Mouse (Mus musculus): ENCODE results near the gene Cers1. TPM values are rescaled to one million over a fixed set of nuclear protein-coding genes. Genes with fewer than 3 reads are reported as not detected.

The Cers1 gene
- polyA plus RNA-seq, 1 experiment = not detected

DNA sequence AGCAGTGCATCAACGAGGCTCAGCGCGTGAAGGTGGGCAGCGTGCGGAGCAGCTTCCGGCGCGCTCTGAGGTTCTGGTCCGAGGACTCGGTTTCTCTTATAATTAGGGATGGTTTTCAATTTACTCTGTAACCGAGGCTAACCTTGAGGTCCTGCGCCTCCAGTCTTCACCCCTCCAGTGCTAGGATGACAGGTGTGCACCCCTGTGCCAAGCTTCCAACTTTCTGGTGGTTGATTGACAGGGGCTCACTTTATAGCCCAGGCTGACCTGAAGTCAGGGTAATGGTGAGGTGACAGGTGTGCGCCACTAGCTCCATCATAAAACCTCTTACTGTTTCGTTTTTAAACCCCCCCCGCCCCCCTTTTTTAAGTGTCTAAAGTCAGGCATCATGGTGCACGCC lies 12.7 kb upstream of the Cers1 start:
- peaks cover 64% of the 10 kb centered on the region for H3K36me3 ChIP-seq (ENCODE audit: control insufficient read depth)
- TF ChIP-seq TAL1 (IDR thresholded peaks at IDR 0.05; ENCODE audit: low read length) = no peak
- no peak for TF ChIP-seq GATA1 (IDR thresholded peaks at IDR 0.05; ENCODE audit: low read length)
- H3K9me3 ChIP-seq (ENCODE audit: control insufficient read depth, low read length) = no peaks in the 10 kb centered on the region
- H3K27me3 ChIP-seq (ENCODE audit: control insufficient read depth) = no peaks in the 10 kb centered on the region
- peak overlapping the region; percentile 70 for H3K4me3 ChIP-seq (replicated peaks)
- peaks cover 37% of the 10 kb centered on the region for H3K4me1 ChIP-seq (ENCODE audit: control insufficient read depth)

DNA sequence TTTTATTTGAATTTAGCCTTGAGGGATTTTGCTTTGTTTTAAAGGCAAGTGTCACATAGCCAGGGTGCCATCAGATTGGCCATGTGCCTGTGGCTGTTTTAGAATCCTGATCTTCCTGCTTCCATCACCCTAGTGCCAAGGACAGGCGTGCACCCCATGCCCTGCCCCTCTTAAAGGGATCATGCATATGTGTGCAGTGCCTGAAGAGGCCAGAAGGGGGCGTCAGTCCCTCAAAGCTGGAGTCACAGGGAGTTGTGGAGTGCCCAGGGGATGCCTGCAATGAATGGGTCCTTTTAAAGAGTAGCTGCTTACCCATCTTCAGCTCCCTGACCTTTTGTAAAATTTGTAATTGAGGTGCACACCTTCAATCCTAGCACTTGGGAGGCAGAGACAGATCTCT lies 6.3 kb upstream of the Cers1 start:
- Histone ChIP-seq H3K36me3 (ENCODE audit: control insufficient read depth) (peaks cover 91% of the 10 kb centered on the region), H3K27me3 (ENCODE audit: control insufficient read depth) (no peaks in the 10 kb centered on the region), H3K4me1 (ENCODE audit: control insufficient read depth) (peaks cover 7% of the 10 kb centered on the region), H3K4me3 (replicated peaks) (no peak overlapping the region), H3K9me3 (ENCODE audit: control insufficient read depth, low read length) (no peaks in the 10 kb centered on the region)
- TF ChIP-seq TAL1 (IDR thresholded peaks at IDR 0.05; ENCODE audit: low read length) (no peak), GATA1 (IDR thresholded peaks at IDR 0.05; ENCODE audit: low read length) (no peak)

DNA sequence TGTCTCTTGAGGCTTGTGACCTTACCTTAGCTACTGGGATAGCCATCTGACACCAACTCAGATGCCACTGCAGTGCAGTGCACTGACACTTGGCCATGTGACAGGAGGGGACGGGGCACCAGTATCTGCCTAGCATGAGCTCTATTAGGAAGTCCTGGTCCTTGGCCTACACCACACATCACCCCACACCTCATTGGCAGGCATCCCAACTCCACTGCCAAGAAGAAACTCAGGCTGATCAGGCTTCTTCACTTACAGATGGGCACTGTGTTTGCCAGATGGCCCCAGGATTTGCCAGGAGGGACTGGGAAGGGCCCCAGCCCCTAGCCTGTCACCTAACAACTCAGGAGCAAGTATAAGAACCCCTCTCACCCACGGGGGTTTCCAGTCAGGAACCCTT lies 2.2 kb upstream of the Cers1 start:
- H3K36me3 ChIP-seq (ENCODE audit: control insufficient read depth) = peaks cover 50% of the 10 kb centered on the region
- no peak overlapping the region for H3K4me3 ChIP-seq (replicated peaks)
- H3K4me1 ChIP-seq (ENCODE audit: control insufficient read depth) = peaks cover 16% of the 10 kb centered on the region
- H3K9me3 ChIP-seq (ENCODE audit: control insufficient read depth, low read length) = no peaks in the 10 kb centered on the region
- H3K27me3 ChIP-seq (ENCODE audit: control insufficient read depth) = peaks cover 35% of the 10 kb centered on the region
- TF ChIP-seq GATA1 (IDR thresholded peaks at IDR 0.05; ENCODE audit: low read length) (no peak), TAL1 (IDR thresholded peaks at IDR 0.05; ENCODE audit: low read length) (no peak)

DNA sequence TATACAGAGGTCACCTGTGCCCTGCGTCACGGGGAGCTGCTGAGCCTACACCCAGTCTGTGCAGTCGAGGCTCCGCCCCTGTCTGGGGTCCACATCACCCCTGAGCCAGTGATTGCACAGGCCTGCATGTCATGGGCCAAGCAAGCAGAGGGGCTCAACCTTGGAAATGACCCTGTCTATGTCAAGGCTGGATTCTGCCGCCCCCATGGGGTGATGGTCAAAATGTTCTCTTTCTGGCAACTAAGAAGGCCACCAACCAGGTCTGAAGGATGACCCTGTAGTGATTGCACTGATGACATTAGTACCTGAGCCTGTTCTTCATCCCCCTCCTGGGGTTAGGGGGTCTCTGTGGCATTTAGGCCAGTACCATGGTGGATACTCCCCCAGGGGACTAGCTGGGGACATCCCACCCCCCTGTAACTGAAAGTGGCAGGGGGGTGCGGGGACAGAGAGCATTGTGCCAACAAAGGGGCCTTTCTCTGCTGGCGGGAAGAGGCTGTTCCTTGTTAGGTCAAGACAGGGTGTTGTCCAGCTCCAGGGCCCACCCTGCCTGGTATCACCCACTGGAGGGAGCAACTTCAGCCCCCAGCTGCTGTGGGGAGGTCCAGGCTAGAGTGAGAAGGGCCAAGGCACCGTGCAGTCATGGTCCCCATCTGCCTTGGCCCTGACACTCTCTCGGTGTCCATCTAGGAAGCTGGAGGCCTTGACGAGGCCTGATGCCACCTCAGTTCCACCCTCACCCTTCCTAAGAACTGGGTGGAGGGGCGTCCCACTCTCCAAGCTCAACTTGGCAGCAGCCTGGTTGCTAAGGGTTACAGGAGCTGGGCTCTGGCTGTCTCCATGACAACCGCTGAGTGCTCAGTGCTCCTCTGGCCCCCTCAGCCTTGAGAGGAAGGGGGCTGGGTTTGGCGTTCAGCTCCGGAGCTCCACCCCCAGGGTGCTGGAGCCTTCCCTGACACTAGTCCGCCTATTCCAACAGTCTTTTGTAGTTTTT lies 1.2 kb downstream of the Cers1 start:
- TF ChIP-seq GATA1 (IDR thresholded peaks at IDR 0.05; ENCODE audit: low read length) (no peak), TAL1 (IDR thresholded peaks at IDR 0.05; ENCODE audit: low read length) (no peak)
- Histone ChIP-seq H3K4me1 (ENCODE audit: control insufficient read depth) (peaks cover 16% of the 10 kb centered on the region), H3K27me3 (ENCODE audit: control insufficient read depth) (peaks cover 37% of the 10 kb centered on the region), H3K9me3 (ENCODE audit: control insufficient read depth, low read length) (no peaks in the 10 kb centered on the region), H3K36me3 (ENCODE audit: control insufficient read depth) (peaks cover 19% of the 10 kb centered on the region), H3K4me3 (replicated peaks) (no peak overlapping the region)

DNA sequence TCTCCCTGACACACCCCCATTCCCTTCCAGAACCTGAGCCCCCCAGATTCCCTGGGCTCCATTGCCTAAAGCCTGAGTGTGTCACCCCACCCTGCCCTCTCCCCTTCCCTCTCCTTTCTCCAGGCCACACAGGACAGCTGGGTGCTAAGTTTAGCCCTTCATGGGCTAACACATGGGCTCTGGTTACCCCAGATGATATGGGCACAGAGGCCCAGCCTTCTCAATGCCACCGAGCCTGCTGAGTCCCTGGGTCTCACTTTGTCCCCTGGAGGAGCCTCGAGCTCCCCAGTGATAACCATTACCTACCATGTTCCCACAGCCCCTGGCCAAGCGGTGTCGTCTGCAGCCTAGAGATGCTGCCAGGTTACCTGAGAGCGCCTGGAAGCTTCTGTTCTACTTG lies 2.3 kb downstream of the Cers1 start:
- Histone ChIP-seq H3K27me3 (ENCODE audit: control insufficient read depth) (peaks cover 37% of the 10 kb centered on the region), H3K4me1 (ENCODE audit: control insufficient read depth) (peaks cover 16% of the 10 kb centered on the region), H3K4me3 (replicated peaks) (no peak overlapping the region), H3K9me3 (ENCODE audit: control insufficient read depth, low read length) (no peaks in the 10 kb centered on the region), H3K36me3 (ENCODE audit: control insufficient read depth) (peaks cover 10% of the 10 kb centered on the region)
- TF ChIP-seq GATA1 (IDR thresholded peaks at IDR 0.05; ENCODE audit: low read length) = no peak
- no peak for TF ChIP-seq TAL1 (IDR thresholded peaks at IDR 0.05; ENCODE audit: low read length)

DNA sequence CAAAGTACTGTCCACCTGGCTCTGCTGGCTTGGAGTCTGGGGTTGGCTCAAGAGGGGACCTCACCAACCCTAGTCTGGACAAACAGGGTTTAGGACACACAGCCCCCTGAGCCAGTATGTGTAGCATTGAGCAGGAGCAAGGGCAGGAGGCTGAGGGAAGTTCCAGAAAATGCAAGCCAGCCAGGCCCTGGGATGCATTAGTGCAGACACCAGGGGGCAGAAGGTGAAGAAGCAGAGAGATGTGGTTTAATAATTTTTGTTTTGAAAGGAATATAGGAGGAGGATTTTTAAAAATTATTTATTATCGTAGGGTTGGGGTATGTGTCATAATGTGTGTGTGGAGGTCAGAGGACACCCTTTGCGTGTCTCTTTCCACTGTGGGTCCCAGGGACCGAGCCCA lies 8.1 kb downstream of the Cers1 start:
- Histone ChIP-seq H3K4me1 (ENCODE audit: control insufficient read depth) (peaks cover 23% of the 10 kb centered on the region), H3K27me3 (ENCODE audit: control insufficient read depth) (peaks cover 2% of the 10 kb centered on the region; the same call in 1 of the 2 replicates), H3K4me3 (replicated peaks) (no peak overlapping the region), H3K9me3 (ENCODE audit: control insufficient read depth, low read length) (peaks cover 2% of the 10 kb centered on the region; the same call in 1 of the 2 replicates), H3K36me3 (ENCODE audit: control insufficient read depth) (no peaks in the 10 kb centered on the region; the same call in 1 of the 2 replicates)
- TF ChIP-seq TAL1 (IDR thresholded peaks at IDR 0.05; ENCODE audit: low read length) = no peak
- no peak for TF ChIP-seq GATA1 (IDR thresholded peaks at IDR 0.05; ENCODE audit: low read length)

DNA sequence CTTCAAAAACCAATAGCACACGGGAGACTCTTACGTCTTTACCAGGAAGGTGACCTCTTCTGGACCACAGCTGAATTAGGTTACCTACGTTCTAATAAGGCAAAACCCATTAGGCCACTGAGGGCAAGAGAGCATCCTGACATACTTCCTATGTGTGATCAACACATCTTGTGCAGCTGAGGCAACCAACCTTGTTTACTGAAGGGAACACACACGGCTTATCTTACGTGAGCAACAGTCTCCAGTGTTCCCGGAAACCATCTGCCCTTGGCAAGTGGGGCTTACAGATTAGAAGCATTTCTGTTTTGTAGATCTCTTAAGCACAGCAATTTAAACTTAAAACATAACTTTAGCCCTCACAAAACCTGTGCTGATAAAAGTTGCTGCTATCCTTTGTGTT lies 11.9 kb downstream of the Cers1 start:
- H3K4me1 ChIP-seq (ENCODE audit: control insufficient read depth) = peaks cover 53% of the 10 kb centered on the region
- peaks cover 8% of the 10 kb centered on the region for H3K27me3 ChIP-seq (ENCODE audit: control insufficient read depth)
- no peak overlapping the region for H3K4me3 ChIP-seq (replicated peaks)
- peaks cover 12% of the 10 kb centered on the region for H3K9me3 ChIP-seq (ENCODE audit: control insufficient read depth, low read length)
- peaks cover 29% of the 10 kb centered on the region for H3K36me3 ChIP-seq (ENCODE audit: control insufficient read depth)
- TF ChIP-seq TAL1 (IDR thresholded peaks at IDR 0.05; ENCODE audit: low read length) (peak; percentile 77), GATA1 (IDR thresholded peaks at IDR 0.05; ENCODE audit: low read length) (peak; percentile 77)

DNA sequence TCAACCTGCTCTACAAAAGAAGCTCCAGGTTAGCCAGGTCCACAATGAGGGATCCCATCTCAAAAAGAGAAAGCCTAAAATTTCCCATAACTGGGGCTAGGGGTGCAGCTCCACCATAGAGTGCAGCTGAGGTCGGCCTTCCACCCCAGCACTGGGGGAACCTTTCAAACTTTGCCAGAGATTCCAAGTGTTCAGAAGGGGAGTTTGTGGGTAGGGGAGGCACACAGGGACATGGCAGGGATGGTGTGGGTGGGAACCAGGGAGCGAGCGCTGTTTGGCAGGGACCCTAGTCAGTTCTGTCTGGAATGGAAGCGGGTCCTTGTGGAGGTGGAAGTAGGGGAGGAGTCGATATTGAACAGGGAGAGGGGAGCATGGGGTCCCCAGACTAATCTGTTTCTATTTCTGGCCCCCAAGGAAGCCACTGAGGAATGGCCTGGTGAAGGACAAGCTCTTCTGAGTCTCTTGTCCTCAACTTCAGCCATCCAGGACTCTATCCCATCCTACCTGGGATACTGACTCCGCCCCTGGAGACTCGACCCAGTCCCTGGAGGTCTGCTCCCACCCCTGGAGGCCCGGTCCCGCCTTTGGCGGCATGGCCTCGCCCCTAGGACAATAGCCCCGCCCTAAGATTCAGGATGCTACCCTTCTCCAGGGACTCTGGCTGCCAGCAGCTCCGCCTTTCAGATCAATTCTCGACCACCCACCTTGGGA lies 13.7 kb downstream of the Cers1 start, which contains the start of gene Gdf1:
Gene Gdf1, plus strand, starts transcription at position 694 of the 711 bp plus-strand sequence.
- Histone ChIP-seq H3K9me3 (ENCODE audit: control insufficient read depth, low read length) (peaks cover 19% of the 10 kb centered on the region), H3K4me1 (ENCODE audit: control insufficient read depth) (peaks cover 52% of the 10 kb centered on the region), H3K27me3 (ENCODE audit: control insufficient read depth) (peaks cover 8% of the 10 kb centered on the region), H3K36me3 (ENCODE audit: control insufficient read depth) (peaks cover 47% of the 10 kb centered on the region), H3K4me3 (replicated peaks) (no peak within 1 kb of the TSS)
- TF ChIP-seq GATA1 (IDR thresholded peaks at IDR 0.05; ENCODE audit: low read length) (no peak), TAL1 (IDR thresholded peaks at IDR 0.05; ENCODE audit: low read length) (no peak)
